Mouse (Mus musculus) T-helper 17 cell (primary cell): Measurements from ENCODE around the gene Rps6kb2.

ENCODE experiments used
- in situ Hi-C, 2 experiments: fragments of 300-600 bp; cut with MboI, MseI; formaldehyde crosslinking; loops; 1 replicate in 1 of 2; 2 replicates in 1 of 2; pipeline ENCODE4 v1.15.1; 2025; ENCODE audit warnings: high pct_unique_total_duplicates in 2 of 2

Gene Rps6kb2

DNA sequence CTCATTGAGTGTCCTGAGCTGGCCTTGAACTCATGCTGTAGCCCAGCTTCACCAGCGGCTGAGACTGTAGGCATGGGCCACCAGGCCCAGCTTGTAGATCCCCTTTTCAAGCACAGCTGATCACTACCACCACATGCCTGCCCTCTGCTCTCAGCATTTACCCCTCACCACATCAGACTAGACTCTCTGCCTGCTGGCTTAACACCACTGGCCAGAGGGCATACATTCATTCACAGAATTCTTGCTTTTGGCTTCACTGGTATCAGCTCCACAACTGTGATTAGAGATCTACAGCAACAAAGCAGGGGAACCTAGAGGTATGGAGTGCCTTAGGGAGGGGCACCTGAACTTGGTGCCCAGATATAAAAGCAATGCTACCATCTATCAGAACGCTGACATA lies 42.7 kb downstream of the Rps6kb2 start:
- in situ Hi-C loops: no loop called here

GRCm38 (mm10) chr19:4119716-4120487 lies 43.3 kb downstream of the Rps6kb2 start:
- in situ Hi-C loops: loop anchor here in 1 of 2 experiments (10.0 kb wide), 1 partner anchor 385 kb away; no protein-coding TSS in a partner anchor

DNA sequence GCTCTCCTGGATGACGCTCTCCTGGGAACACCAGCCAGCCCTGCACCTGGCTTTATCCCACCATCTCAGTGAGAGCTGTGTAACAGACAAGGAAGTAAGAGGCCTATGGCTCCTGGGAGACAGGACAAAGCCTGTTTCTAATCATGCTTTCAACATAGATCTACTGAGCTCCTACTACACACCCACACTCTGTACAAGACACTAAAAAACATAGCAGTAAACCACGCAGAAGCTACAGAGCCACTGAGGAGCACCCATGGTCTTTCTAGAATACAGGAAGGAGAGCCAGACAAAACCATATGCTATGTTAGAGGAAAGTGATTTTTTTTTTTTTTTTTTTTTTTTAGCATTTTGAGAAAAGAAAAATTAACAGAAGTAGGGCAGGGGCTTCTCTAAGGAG lies 44.8 kb downstream of the Rps6kb2 start:
- in situ Hi-C loops: loop anchor here in 1 of 2 experiments (10.0 kb wide), 1 partner anchor 386 kb away; no protein-coding TSS in a partner anchor

DNA sequence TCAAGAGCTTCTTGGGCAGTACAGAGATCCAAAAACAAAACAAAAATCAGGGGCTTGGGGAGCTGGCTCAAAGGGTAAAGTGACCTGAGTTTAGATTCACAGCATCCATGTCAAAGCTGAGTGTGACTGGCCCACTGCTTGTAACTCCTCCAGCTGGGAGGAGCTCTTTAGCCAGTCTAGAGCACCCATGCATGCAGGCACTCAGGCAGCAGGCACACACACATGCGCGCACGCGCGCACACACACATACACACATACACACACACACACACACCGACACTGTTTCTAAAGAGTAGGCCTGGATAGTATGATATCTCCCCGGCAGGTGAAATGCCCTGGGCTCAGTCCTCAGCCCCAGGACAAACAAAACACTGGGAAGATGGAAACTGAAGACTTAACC lies 46.1 kb downstream of the Rps6kb2 start:
- in situ Hi-C loops: loop anchor here in 1 of 2 experiments (10.0 kb wide), 1 partner anchor 388 kb away; no protein-coding TSS in a partner anchor

GRCm38 (mm10) chr19:4115816-4116215 lies 47.3 kb downstream of the Rps6kb2 start:
- in situ Hi-C loops: loop anchor here in 1 of 2 experiments (10.0 kb wide), 1 partner anchor 389 kb away; no protein-coding TSS in a partner anchor

DNA sequence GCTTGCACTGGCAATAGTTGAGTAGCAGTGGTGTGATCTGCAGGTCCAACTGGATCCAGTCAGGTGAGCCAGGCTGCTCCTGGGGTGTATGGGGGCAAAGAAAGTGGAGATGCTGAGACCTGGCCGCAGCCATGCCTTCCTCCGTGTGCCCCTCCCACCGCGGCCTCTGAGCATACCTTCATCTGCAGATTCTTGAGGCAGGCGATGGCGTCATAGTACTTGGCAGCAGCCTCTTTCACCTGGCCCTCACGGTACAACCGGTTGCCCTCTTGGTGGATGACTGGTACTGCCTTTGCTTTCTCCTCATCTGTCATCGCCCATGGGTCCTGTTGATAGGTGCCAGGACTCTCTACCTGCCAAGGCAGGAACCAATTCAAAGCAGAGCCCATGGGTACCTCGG lies 48.0 kb downstream of the Rps6kb2 start:
- in situ Hi-C loops: loop anchor here in 1 of 2 experiments (10.0 kb wide), 1 partner anchor 390 kb away; no protein-coding TSS in a partner anchor

DNA sequence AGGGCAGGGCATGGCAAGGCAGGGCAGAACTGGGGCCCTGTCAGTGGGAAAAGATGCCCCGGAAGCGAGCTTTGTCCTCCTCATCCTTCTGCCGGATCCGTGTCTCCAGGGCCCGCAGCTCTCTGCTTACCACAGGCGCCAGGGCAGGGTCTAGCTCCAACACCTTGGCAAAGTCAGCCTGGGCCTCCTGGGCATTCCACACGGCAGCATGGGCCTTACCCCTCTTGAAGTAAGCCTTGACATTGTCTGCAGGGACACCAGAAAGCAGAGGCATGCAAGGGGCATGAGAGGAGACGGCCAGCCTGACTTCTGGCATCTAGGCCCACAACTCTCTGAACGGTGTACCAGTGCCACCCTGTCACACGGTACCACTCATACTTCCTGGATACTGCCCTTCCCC lies 48.6 kb downstream of the Rps6kb2 start:
- in situ Hi-C loops: loop anchor here in 1 of 2 experiments (10.0 kb wide), 1 partner anchor 390 kb away; no protein-coding TSS in a partner anchor

DNA sequence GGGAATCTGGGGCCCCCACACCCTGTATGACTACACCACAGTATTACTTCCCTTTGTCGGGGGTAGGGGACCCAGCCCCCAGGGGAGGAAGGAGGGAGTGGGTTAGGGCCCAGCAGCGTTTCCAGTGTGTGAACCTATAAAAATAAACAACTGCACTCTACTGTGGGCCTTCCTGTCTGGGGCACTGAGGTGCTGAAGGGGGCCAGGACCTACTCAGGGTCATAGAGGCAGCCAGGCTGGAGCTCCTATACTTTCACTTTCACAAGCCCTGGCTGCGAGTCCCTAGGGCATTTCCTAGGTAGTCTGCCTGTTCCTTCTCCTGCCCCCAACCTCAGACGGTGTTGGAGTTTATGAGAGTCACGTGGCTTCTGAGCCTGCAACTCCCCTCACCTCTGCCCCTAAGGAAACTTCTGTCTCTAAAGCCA lies 49.3 kb downstream of the Rps6kb2 start:
- in situ Hi-C loops: loop anchor here in 1 of 2 experiments (10.0 kb wide), 1 partner anchor 391 kb away; no protein-coding TSS in a partner anchor

GRCm38 (mm10) chr19:4113186-4113805 lies 49.9 kb downstream of the Rps6kb2 start:
- in situ Hi-C loops: loop anchor here in 1 of 2 experiments (10.0 kb wide), 1 partner anchor 392 kb away; no protein-coding TSS in a partner anchor

DNA sequence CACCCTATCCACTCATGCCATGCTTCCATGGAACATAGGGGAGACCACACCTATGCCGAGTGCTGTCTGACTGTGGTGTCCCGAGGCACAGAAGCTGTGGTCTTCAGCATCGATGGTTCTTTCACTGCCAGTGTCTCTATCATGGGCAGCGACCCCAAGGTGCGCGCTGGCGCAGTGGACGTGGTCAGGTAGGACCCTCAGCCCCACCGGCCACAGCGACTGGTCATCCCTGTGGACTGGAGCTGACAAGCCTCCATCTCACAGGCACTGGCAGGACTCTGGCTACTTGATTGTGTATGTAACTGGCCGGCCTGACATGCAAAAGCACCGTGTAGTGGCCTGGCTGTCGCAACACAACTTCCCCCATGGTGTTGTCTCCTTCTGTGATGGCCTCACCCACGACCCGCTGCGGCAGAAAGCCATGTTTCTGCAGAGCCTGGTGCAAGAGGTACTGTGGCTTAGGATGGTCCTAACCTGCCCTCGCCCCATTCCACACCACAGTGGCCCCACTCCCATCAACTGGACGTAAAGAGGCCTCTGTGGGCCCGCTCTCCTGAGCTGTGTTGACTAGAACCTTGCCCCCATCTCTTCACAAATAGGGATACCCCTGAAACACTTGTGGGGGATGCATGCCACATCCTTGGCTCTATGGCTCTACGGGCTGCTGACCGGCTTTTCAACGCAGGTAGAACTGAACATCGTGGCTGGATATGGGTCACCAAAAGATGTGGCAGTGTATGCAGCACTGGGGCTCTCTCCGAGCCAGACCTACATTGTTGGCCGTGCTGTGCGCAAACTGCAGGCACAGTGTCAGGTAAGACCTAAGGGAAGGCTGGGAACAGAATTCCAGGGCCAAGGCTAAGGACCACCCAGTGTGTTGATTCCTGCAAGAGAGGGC lies 50.8 kb downstream of the Rps6kb2 start:
- in situ Hi-C loops: loop anchor here in 1 of 2 experiments (10.0 kb wide), 1 partner anchor 392 kb away; no protein-coding TSS in a partner anchor

GRCm38 (mm10) chr19:4108535-4108934 lies 54.6 kb downstream of the Rps6kb2 start:
- in situ Hi-C loops: loop anchor here in 1 of 2 experiments (10.0 kb wide), 1 partner anchor 506 kb away; the partner anchor contains the start of gene Lrfn4

DNA sequence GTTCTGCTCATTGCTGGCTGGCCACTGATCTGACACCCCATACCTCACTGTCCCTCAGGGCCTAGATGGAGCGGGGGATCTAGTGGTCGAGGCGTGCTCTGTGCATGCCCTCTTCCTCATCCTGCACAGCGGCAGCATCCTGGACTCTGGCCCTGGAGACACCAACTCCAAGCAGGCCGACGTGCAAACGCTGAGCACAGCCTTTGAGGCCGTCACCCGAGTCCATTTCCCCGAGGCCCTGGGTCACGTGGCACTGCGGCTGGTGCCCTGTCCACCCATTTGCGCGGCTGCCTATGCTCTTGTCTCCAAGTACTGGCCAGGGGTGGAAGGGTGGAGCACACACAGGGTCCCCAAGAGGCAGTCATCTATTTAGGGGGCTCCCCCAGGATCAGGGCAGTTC lies 56.5 kb downstream of the Rps6kb2 start:
- in situ Hi-C loops: loop anchor here in 1 of 2 experiments (10.0 kb wide), 1 partner anchor 508 kb away; the partner anchor contains the start of gene Lrfn4

- in situ Hi-C loops: loop anchor here in 1 of 2 experiments (10.0 kb wide), 1 partner anchor 510 kb away; the partner anchor contains the start of gene Lrfn4
Measured at GRCm38 (mm10) chr19:4104675-4105194, 58.4 kb downstream of the Rps6kb2 start.
